Mouse (Mus musculus) thymus, postnatal 4 days (tissue): Measurements from ENCODE around the gene Nfia.
A peak's percentile ranks its signal among the peaks of the same experiment; 100 is the strongest.

Source experiments
- DNase-seq: peaks from one replicate; pipeline ENCODE4 v3.0.0; 2021

Nfia gene

GRCm38 (mm10) chr4:98107936-98108675, 335.6 kb downstream of the Nfia start:
- DNase-seq: no peak

GRCm38 (mm10) chr4:98108676-98109016, 336.1 kb downstream of the Nfia start:
- DNase-seq: no peak

- DNase-seq: peak; percentile 77
These were observed 336.5 kb downstream of the Nfia start for GRCm38 (mm10) chr4:98109064-98109463.

GRCm38 (mm10) chr4:98109911-98110310, 337.4 kb downstream of the Nfia start:
- DNase-seq: no peak

GRCm38 (mm10) chr4:98113289-98114024, 340.9 kb downstream of the Nfia start:
- DNase-seq: no peak

GRCm38 (mm10) chr4:98114966-98115365, 342.4 kb downstream of the Nfia start:
- no peak for DNase-seq

- no peak for DNase-seq
These were observed 342.9 kb downstream of the Nfia start for GRCm38 (mm10) chr4:98115401-98115800.

- no peak for DNase-seq
These were observed 343.5 kb downstream of the Nfia start for GRCm38 (mm10) chr4:98116046-98116445.

- no peak for DNase-seq
These were observed 345.6 kb downstream of the Nfia start for GRCm38 (mm10) chr4:98118126-98118525.

- no peak for DNase-seq
These were observed 346.5 kb downstream of the Nfia start for GRCm38 (mm10) chr4:98118761-98119675.

GRCm38 (mm10) chr4:98119949-98120531, 347.5 kb downstream of the Nfia start:
- no peak for DNase-seq

- no peak for DNase-seq
These were observed 348.3 kb downstream of the Nfia start for GRCm38 (mm10) chr4:98120706-98121340.

- DNase-seq: no peak
These were observed 353.6 kb downstream of the Nfia start for GRCm38 (mm10) chr4:98126003-98126677.

- DNase-seq: no peak
These were observed 358.3 kb downstream of the Nfia start for GRCm38 (mm10) chr4:98130798-98131197.

- no peak for DNase-seq
These were observed 361.5 kb downstream of the Nfia start for GRCm38 (mm10) chr4:98134027-98134426.

GRCm38 (mm10) chr4:98136072-98136471, 363.5 kb downstream of the Nfia start:
- DNase-seq: no peak

GRCm38 (mm10) chr4:98142879-98143436, 370.4 kb downstream of the Nfia start:
- no peak for DNase-seq

GRCm38 (mm10) chr4:98150576-98150975, 378.0 kb downstream of the Nfia start:
- no peak for DNase-seq

GRCm38 (mm10) chr4:98157921-98158320, 385.4 kb downstream of the Nfia start:
- no peak for DNase-seq

GRCm38 (mm10) chr4:98166379-98166778, 393.8 kb downstream of the Nfia start:
- no peak for DNase-seq
